Mouse (Mus musculus) telencephalon, adult 2 months (tissue): ENCODE results near the gene Zfp784.
"Not testable (repeated sequence)": the region's sequence is repeated elsewhere in the genome, so short reads cannot be mapped to it uniquely, and the experiment has no call there.

ENCODE experiments used
- DNase-seq: peaks from one replicate; pipeline ENCODE4 v3.0.0-alpha.2; 2011; ENCODE audit warnings: low read depth, low spot score

Zfp784 gene

GRCm38 (mm10) chr7:5020685-5021084 lies 17.6 kb downstream of the Zfp784 start:
- DNase-seq: no peak

- peak; percentile 99 for DNase-seq
Measured at GRCm38 (mm10) chr7:5020000-5020681, 18.1 kb downstream of the Zfp784 start, which contains the start of the genes Zfp865 and Ccdc106. Zfp865 (plus strand) TSS chr7:5020376. Ccdc106 (plus strand) TSS chr7:5020553.

- not testable (repeated sequence) for DNase-seq
Measured at GRCm38 (mm10) chr7:5019576-5019975, 18.7 kb downstream of the Zfp784 start.

GRCm38 (mm10) chr7:5017931-5018330 lies 20.3 kb downstream of the Zfp784 start:
- DNase-seq: no peak

- no peak for DNase-seq
Measured at GRCm38 (mm10) chr7:5017352-5017751, 20.9 kb downstream of the Zfp784 start.

- no peak for DNase-seq
Measured at GRCm38 (mm10) chr7:5016920-5017319, 21.3 kb downstream of the Zfp784 start.

GRCm38 (mm10) chr7:5016057-5016456 lies 22.2 kb downstream of the Zfp784 start:
- no peak for DNase-seq

GRCm38 (mm10) chr7:5015118-5016001 lies 22.9 kb downstream of the Zfp784 start, which contains the start of gene Gm44973:
Gm44973 (plus strand) TSS chr7:5015496.
- peak; percentile 98 for DNase-seq

- DNase-seq: peak; percentile 98
Measured at GRCm38 (mm10) chr7:5014251-5015117, 23.8 kb downstream of the Zfp784 start, which contains the start of the genes Zfp524 and Fiz1. Zfp524 (plus strand) TSS chr7:5014415. Fiz1 (minus strand) TSS chr7:5014697.

GRCm38 (mm10) chr7:5012681-5013513 lies 25.3 kb downstream of the Zfp784 start:
- no peak for DNase-seq

GRCm38 (mm10) chr7:5008229-5008628 lies 30.0 kb downstream of the Zfp784 start:
- DNase-seq: no peak

GRCm38 (mm10) chr7:5002876-5003275 lies 35.4 kb downstream of the Zfp784 start:
- not testable (repeated sequence) for DNase-seq

- no peak for DNase-seq
Measured at GRCm38 (mm10) chr7:4999876-5000275, 38.4 kb downstream of the Zfp784 start.

GRCm38 (mm10) chr7:4996934-4997333 lies 41.3 kb downstream of the Zfp784 start:
- no peak for DNase-seq

GRCm38 (mm10) chr7:4996003-4996895 lies 42.0 kb downstream of the Zfp784 start, which contains the start of gene Zfp579:
Zfp579 (minus strand) TSS chr7:4996158.
- DNase-seq: peak; percentile 90

GRCm38 (mm10) chr7:4995268-4996002 lies 42.8 kb downstream of the Zfp784 start:
- DNase-seq: no peak

GRCm38 (mm10) chr7:4993999-4994788 lies 44.1 kb downstream of the Zfp784 start:
- DNase-seq: no peak
